Comparison of ENCODE assay signal across 7 mouse cellular contexts in genomic region chr13:78202574-78203347, GRCm38 (mm10). TPM values are rescaled to one million over a fixed set of nuclear protein-coding genes. Genes with fewer than 3 reads are reported as not detected.
DNase-seq lines count a peak whose midpoint lies in the region; ATAC-seq and TF ChIP-seq lines count a peak whose summit lies in the region.

No protein-coding gene starts in this region.

- no peak for TF ChIP-seq EP300 in liver, embryonic 14.5 days (IDR thresholded peaks at IDR 0.05; ENCODE audit: low read depth)

- H3K27ac ChIP-seq in brown adipose tissue, adult 24 weeks (replicated peaks; ENCODE audit: low read depth, low read length): peak overlapping the region; percentile 28; the same call in 1 of the 2 replicates
- H3K27ac ChIP-seq in embryonic fibroblast, embryonic 13.5 days (ENCODE audit: insufficient read depth, low read length): peak overlapping the region; percentile 67
- H3K27ac ChIP-seq in intestine, embryonic 14.5 days (ENCODE audit: low read depth): peak overlapping the region; percentile 77
- no peak overlapping the region for H3K27ac ChIP-seq in liver, embryonic 14.5 days
- H3K27ac ChIP-seq in stomach, embryonic 16.5 days (ENCODE audit: low read length): peak overlapping the region; percentile 92

- WGBS in intestine, embryonic 14.5 days: under 1% methylated on average over 47 of the region's 47 CpGs
- 2% methylated on average over 47 of the region's 47 CpGs for WGBS in liver, embryonic 14.5 days (ENCODE audit: insufficient replicate concordance)
- WGBS in stomach, embryonic 16.5 days: under 1% methylated on average over 47 of the region's 47 CpGs

- no peak for ATAC-seq in intestine, embryonic 14.5 days (replicated peaks; ENCODE audit: low FRiP score, low TSS enrichment, low read depth)
- ATAC-seq in liver, embryonic 14.5 days (ENCODE audit: insufficient read depth): no peak
- no peak for ATAC-seq in stomach, embryonic 16.5 days (ENCODE audit: insufficient read depth, low FRiP score)

- DNase-seq in right cerebral cortex, adult 18-20 months: peak; percentile 68
- no peak for DNase-seq in right cerebral cortex, postnatal 4 days
- peak; percentile 82 for DNase-seq in intestine, embryonic 14.5 days (ENCODE audit: low spot score)
- DNase-seq in liver, embryonic 14.5 days (ENCODE audit: low read depth in 3 of 3, low spot score in 3 of 3): no peak

- peak overlapping the region; percentile 85 for H3K4me2 ChIP-seq in intestine, embryonic 14.5 days (ENCODE audit: low read length)
- H3K4me2 ChIP-seq in liver, embryonic 14.5 days (ENCODE audit: low read depth): peak overlapping the region; percentile 1
- peak overlapping the region; percentile 57 for H3K4me2 ChIP-seq in stomach, embryonic 16.5 days (ENCODE audit: low read depth, low read length)

- no peak for TF ChIP-seq CTCF in embryonic fibroblast, embryonic 13.5 days (IDR thresholded peaks at IDR 0.05; ENCODE audit: borderline replicate concordance, insufficient read depth, low read length)
- TF ChIP-seq CTCF in liver, embryonic 14.5 days (IDR thresholded peaks at IDR 0.05; ENCODE audit: low read depth): no peak

- no peaks in the 10 kb centered on the region for H3K9me3 ChIP-seq in intestine, embryonic 14.5 days (ENCODE audit: control insufficient read depth, low read length)
- H3K9me3 ChIP-seq in liver, embryonic 14.5 days (ENCODE audit: control insufficient read depth, low read length): no peaks in the 10 kb centered on the region
- no peaks in the 10 kb centered on the region for H3K9me3 ChIP-seq in stomach, embryonic 16.5 days (replicated peaks; ENCODE audit: control insufficient read depth, low read length)

- peaks cover 47% of the 10 kb centered on the region for H3K27me3 ChIP-seq in intestine, embryonic 14.5 days (replicated peaks; ENCODE audit: control insufficient read depth, insufficient read depth, low read length)
- peaks cover 83% of the 10 kb centered on the region for H3K27me3 ChIP-seq in liver, embryonic 14.5 days (ENCODE audit: control insufficient read depth, insufficient read depth, low read length)
- H3K27me3 ChIP-seq in stomach, embryonic 16.5 days (ENCODE audit: control insufficient read depth, insufficient read depth, low read length): peaks cover 9% of the 10 kb centered on the region

- H3K4me3 ChIP-seq in brown adipose tissue, adult 24 weeks (ENCODE audit: insufficient read depth, low read depth, low read length): peak overlapping the region; percentile 61
- H3K4me3 ChIP-seq in embryonic fibroblast, embryonic 13.5 days (ENCODE audit: insufficient read depth, low read length): peak overlapping the region; percentile 72
- H3K4me3 ChIP-seq in intestine, embryonic 14.5 days (ENCODE audit: low read depth, low read length): peak overlapping the region; percentile 67
- peak overlapping the region; percentile 12 to 48 for H3K4me3 ChIP-seq in liver, embryonic 14.5 days (ENCODE audit: insufficient read depth in 1 of 2, low read depth in 2 of 2, low read length in 2 of 2)
- H3K4me3 ChIP-seq in stomach, embryonic 16.5 days (replicated peaks; ENCODE audit: low read length): peak overlapping the region; percentile 64

- H3K36me3 ChIP-seq in intestine, embryonic 14.5 days (ENCODE audit: control insufficient read depth, insufficient read depth, low read length): no peaks in the 10 kb centered on the region
- H3K36me3 ChIP-seq in liver, embryonic 14.5 days (replicated peaks; ENCODE audit: control insufficient read depth, insufficient read depth, low read depth): no peaks in the 10 kb centered on the region
- H3K36me3 ChIP-seq in stomach, embryonic 16.5 days (ENCODE audit: control insufficient read depth, insufficient read depth, low read length): no peaks in the 10 kb centered on the region

- no peaks in the 10 kb centered on the region for H3K4me1 ChIP-seq in brown adipose tissue, adult 24 weeks (ENCODE audit: control insufficient read depth, insufficient read depth, insufficient read length, low read length)
- H3K4me1 ChIP-seq in embryonic fibroblast, embryonic 13.5 days (ENCODE audit: control insufficient read depth, insufficient read depth, low read length): peaks cover 1% of the 10 kb centered on the region; the same call in 1 of the 2 replicates
- no peaks in the 10 kb centered on the region for H3K4me1 ChIP-seq in intestine, embryonic 14.5 days (replicated peaks; ENCODE audit: control insufficient read depth, insufficient read depth, low read length)
- no peaks in the 10 kb centered on the region for H3K4me1 ChIP-seq in liver, embryonic 14.5 days (replicated peaks; ENCODE audit: control insufficient read depth in 2 of 2, insufficient read depth in 2 of 2, low read length in 1 of 2)
- H3K4me1 ChIP-seq in stomach, embryonic 16.5 days (ENCODE audit: control insufficient read depth, insufficient read depth, low read length): peaks cover 12% of the 10 kb centered on the region

- TF ChIP-seq POLR2A in embryonic fibroblast, embryonic 13.5 days (IDR thresholded peaks at IDR 0.05; ENCODE audit: low read depth, low read length): peak; percentile 26; the same call in 1 of the 2 replicates

- H3K9ac ChIP-seq in intestine, embryonic 14.5 days (ENCODE audit: low read length): peak overlapping the region; percentile 50
- H3K9ac ChIP-seq in liver, embryonic 14.5 days (replicated peaks): no peak overlapping the region
- H3K9ac ChIP-seq in stomach, embryonic 16.5 days (ENCODE audit: low read length): peak overlapping the region; percentile 80

RNA-seq across cellular contexts. Expression of gene Nr2f1, which starts 3.2 kb away (rescaled TPM):
- polyA plus RNA-seq in brown adipose tissue, adult 24 weeks (2012; ENCODE audit: insufficient read depth, insufficient read length, missing spikeins): 1.1 and 1.2 TPM in 2 replicates
- polyA plus RNA-seq in embryonic fibroblast, embryonic 13.5 days (2011; ENCODE audit: insufficient read length, low read depth, missing spikeins): 13.2 and 17.4 TPM in 2 replicates
- polyA plus RNA-seq in intestine, embryonic 14.5 days (2014; fragmentation: Nextera tagmentation; extraction: Ambion mirVana): 3.3 and 5.2 TPM in 2 replicates
- polyA plus RNA-seq in liver, embryonic 14.5 days (2012; rRNA removed): 1.4 and 2.7 TPM in 2 replicates
- polyA plus RNA-seq in liver, embryonic 14.5 days (2014; fragmentation: Nextera tagmentation; extraction: Ambion mirVana): 0.44 TPM in 2 replicates
- 9.1 and 12.6 TPM in 2 replicates for polyA plus RNA-seq in stomach, embryonic 16.5 days (2015; fragmentation: Nextera tagmentation; extraction: Ambion mirVana)

Comparison
In these comparisons a context has a peak if more than half of its experiments do, and no peak if none do; other contexts are left out.
1. DNase-seq: peak in right cerebral cortex, adult 18-20 months (single experiment) and intestine, embryonic 14.5 days (single experiment); none in right cerebral cortex, postnatal 4 days (single experiment) and liver, embryonic 14.5 days (0 of 3).
2. H3K4me2 ChIP-seq: peak in every context shown above with its lines; median percentile 85 in intestine, embryonic 14.5 days; 57 in stomach, embryonic 16.5 days; 1 in liver, embryonic 14.5 days.
3. Peak in every context shown above with its lines, with median percentiles within 50 percentile points of each other: H3K4me3 ChIP-seq.